In the genomic region with DNA sequence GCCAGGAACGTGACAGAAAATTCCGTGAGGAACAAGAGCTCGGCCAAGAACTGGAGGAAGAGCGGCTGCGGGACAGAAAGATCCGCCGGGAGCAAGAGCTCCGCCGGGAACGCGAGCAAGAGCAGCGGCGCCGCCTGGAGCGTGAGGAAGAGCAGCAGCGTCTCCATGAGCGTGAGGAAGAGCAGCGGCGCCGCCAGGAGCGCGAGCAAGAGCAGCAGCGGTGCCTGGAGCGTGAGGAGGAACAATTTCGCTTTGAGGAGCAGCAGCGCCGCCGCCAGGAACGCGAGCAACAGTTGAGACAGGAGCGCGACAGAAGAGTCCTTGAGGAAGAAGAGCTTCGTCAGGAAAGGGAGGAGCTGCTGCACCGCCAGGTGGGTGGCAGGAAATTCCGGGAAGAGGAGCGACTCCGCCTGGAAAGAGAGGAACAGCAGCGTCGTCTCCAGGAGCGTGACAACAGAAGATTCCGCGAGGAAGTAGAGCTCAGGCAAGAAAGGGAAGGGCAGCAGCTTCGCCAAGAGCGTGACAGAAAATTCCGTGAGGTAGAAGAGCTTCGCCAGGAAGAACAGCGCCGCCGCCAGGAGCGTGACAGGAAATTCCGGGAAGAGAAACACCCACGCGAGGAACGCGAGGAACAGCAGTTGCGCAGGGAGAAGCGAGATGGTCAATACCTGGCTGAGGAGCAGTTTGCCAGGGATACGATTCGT, we compare ENCODE assay signal across 8 mouse cellular contexts. TPM values are rescaled to one million over a fixed set of nuclear protein-coding genes. Genes with fewer than 3 reads are reported as not detected.
A peak's percentile ranks its signal among the peaks of the same experiment; 100 is the strongest.
DNase-seq lines count a peak whose midpoint lies in the region; ATAC-seq and TF ChIP-seq lines count a peak whose summit lies in the region.
"Had no signal": no experiment of that assay in that cellular context is flagged by ENCODE, and none has a peak within 500 bp of the region (broad histone marks: within the 10 kb centered on the region; RNA-seq: fewer than 3 reads in every experiment).

No protein-coding gene starts in this region.

- no peak overlapping the region; the same call in 1 of the 2 replicates for H3K27ac ChIP-seq in cortical plate, adult 2 months (ENCODE audit: insufficient read depth, low read length)
- H3K27ac ChIP-seq in intestine, postnatal 0 days (ENCODE audit: low read depth, low read length): peak overlapping the region; percentile 84
- H3K27ac ChIP-seq in small intestine, adult 2 months (ENCODE audit: insufficient read depth, low read depth, low read length): no peak overlapping the region

- H3K9ac ChIP-seq in intestine, postnatal 0 days (ENCODE audit: low read depth, low read length): peak overlapping the region; percentile 45

- WGBS in intestine, postnatal 0 days: under 1% methylated on average over 59 of the region's 59 CpGs
- under 1% methylated on average over 59 of the region's 59 CpGs for WGBS in small intestine, adult 2 months

- no peaks in the 10 kb centered on the region for H3K36me3 ChIP-seq in intestine, postnatal 0 days (ENCODE audit: control insufficient read depth, insufficient read depth)
- H3K36me3 ChIP-seq in small intestine, adult 2 months (ENCODE audit: control insufficient read depth, insufficient read depth, low read length): no peaks in the 10 kb centered on the region

- H3K4me1 ChIP-seq in cortical plate, adult 2 months (ENCODE audit: control insufficient read depth, insufficient read depth, low read length): peaks cover 2% of the 10 kb centered on the region; the same call in 1 of the 2 replicates
- H3K4me1 ChIP-seq in intestine, postnatal 0 days (replicated peaks; ENCODE audit: control insufficient read depth, insufficient read depth, low read length): peaks cover 7% of the 10 kb centered on the region
- H3K4me1 ChIP-seq in small intestine, adult 2 months (ENCODE audit: control insufficient read depth, insufficient read depth, insufficient read length, low read length): peaks cover 19% of the 10 kb centered on the region

- peak; percentile 50 for DNase-seq in adrenal gland, postnatal 14 days
- peak; percentile 16 for DNase-seq in gonadal fat pad, adult 2 months (ENCODE audit: low read depth)
- DNase-seq in left cerebral cortex, postnatal 36 days (ENCODE audit: low spot score in 2 of 2): peak; percentile 69

- H3K27me3 ChIP-seq in intestine, postnatal 0 days (replicated peaks; ENCODE audit: control insufficient read depth, insufficient read depth, low read length): peaks cover 19% of the 10 kb centered on the region; the same call in 1 of the 2 replicates
- peaks cover 39% of the 10 kb centered on the region for H3K27me3 ChIP-seq in small intestine, adult 2 months (ENCODE audit: control insufficient read depth, insufficient read depth, low read length)

- peak; percentile 74 for ATAC-seq in intestine, postnatal 0 days
- peak; percentile 47; the same call in 1 of the 2 replicates for ATAC-seq in megakaryocyte-erythroid progenitor cell, adult 5-6 weeks (replicated peaks; ENCODE audit: low FRiP score, low TSS enrichment, poor library complexity, severe bottlenecking)

- peak overlapping the region; percentile 92 for H3K4me2 ChIP-seq in intestine, postnatal 0 days (replicated peaks; ENCODE audit: low read depth)

- TF ChIP-seq CTCF in cortical plate, adult 2 months (IDR thresholded peaks at IDR 0.05; ENCODE audit: extremely low read depth, insufficient read depth, low read length): peak; percentile 11; the same call in 1 of the 2 replicates
- TF ChIP-seq CTCF in intestine, postnatal 0 days (IDR thresholded peaks at IDR 0.05; ENCODE audit: low read depth): peak; percentile 57
- TF ChIP-seq CTCF in small intestine, adult 2 months (IDR thresholded peaks at IDR 0.05; ENCODE audit: extremely low read depth, insufficient read length, insufficient replicate concordance, low read depth, low read length): peak; percentile 18; the same call in 1 of the 2 replicates

- peak; percentile 75 for TF ChIP-seq POLR2A in cortical plate, adult 2 months (IDR thresholded peaks at IDR 0.05; ENCODE audit: extremely low read depth, insufficient read depth, low read length)
- no peak for TF ChIP-seq POLR2A in small intestine, adult 2 months (IDR thresholded peaks at IDR 0.05; ENCODE audit: low read depth, low read length)

- peak overlapping the region; percentile 43 for H3K4me3 ChIP-seq in cortical plate, adult 2 months (ENCODE audit: insufficient read depth, low read length)
- peak overlapping the region; percentile 42 for H3K4me3 ChIP-seq in intestine, postnatal 0 days (ENCODE audit: low read depth, low read length)
- H3K4me3 ChIP-seq in small intestine, adult 2 months (ENCODE audit: low read depth, low read length): peak overlapping the region; percentile 64

- intact Hi-C loops in left cerebral cortex, postnatal 36 days (cut with DNase I): no loop called here

- no peaks in the 10 kb centered on the region for H3K9me3 ChIP-seq in intestine, postnatal 0 days (ENCODE audit: control insufficient read depth)

RNA-seq across cellular contexts. Expression of gene Tchh, which starts 5.2 kb away (rescaled TPM):
- total RNA-seq in adrenal gland, postnatal 14 days (2021): 0.34 and 0.37 TPM in 2 replicates
- 1.5 and 1.8 TPM in 2 replicates for polyA plus RNA-seq in cortical plate, adult 2 months (2012; rRNA removed)
- polyA plus RNA-seq in gonadal fat pad, adult 2 months (2012; rRNA removed): 0.50 and 2.1 TPM in 2 replicates
- polyA plus RNA-seq in intestine, postnatal 0 days (2015; fragmentation: Nextera tagmentation; extraction: Ambion mirVana): 2.5 and 3.7 TPM in 2 replicates
- 1 to 10 TPM; 2.0 to 2.3 TPM for total RNA-seq in left cerebral cortex, postnatal 36 days (2021)
- not detected in 2 replicates for total RNA-seq in megakaryocyte-erythroid progenitor cell, adult 5-6 weeks (2014; fragmentation: Nextera tagmentation)
- not detected in 2 replicates for total RNA-seq in megakaryocyte-erythroid progenitor cell, adult 5-6 weeks (2017)
- 0.04 TPM in 1 of 2 replicates, not detected in the other for polyA plus RNA-seq in small intestine, adult 2 months (2012; rRNA removed)
- total RNA-seq: hematopoietic stem cell, adult 5-6 weeks had no signal

RNA-seq across cellular contexts. Expression of gene Tchhl1, which starts 21.3 kb away (rescaled TPM):
- total RNA-seq in adrenal gland, postnatal 14 days (2021): 0.15 TPM in 1 of 2 replicates, not detected in the other
- polyA plus RNA-seq in cortical plate, adult 2 months (2012; rRNA removed): not detected in 2 replicates
- polyA plus RNA-seq in gonadal fat pad, adult 2 months (2012; rRNA removed): 0.11 and 0.32 TPM in 2 replicates
- 0.12 and 0.27 TPM in 2 replicates for polyA plus RNA-seq in intestine, postnatal 0 days (2015; fragmentation: Nextera tagmentation; extraction: Ambion mirVana)
- not detected for total RNA-seq in left cerebral cortex, postnatal 36 days (2021)
- not detected in 2 replicates for total RNA-seq in megakaryocyte-erythroid progenitor cell, adult 5-6 weeks (2014; fragmentation: Nextera tagmentation)
- total RNA-seq in megakaryocyte-erythroid progenitor cell, adult 5-6 weeks (2017): not detected in 2 replicates
- not detected in 2 replicates for polyA plus RNA-seq in small intestine, adult 2 months (2012; rRNA removed)
- total RNA-seq: hematopoietic stem cell, adult 5-6 weeks had no signal

RNA-seq across cellular contexts. Expression of gene Rptn, which starts 53.8 kb away (rescaled TPM):
- not detected in 2 replicates for total RNA-seq in adrenal gland, postnatal 14 days (2021)
- not detected in 2 replicates for polyA plus RNA-seq in cortical plate, adult 2 months (2012; rRNA removed)
- not detected in 2 replicates for polyA plus RNA-seq in gonadal fat pad, adult 2 months (2012; rRNA removed)
- polyA plus RNA-seq in intestine, postnatal 0 days (2015; fragmentation: Nextera tagmentation; extraction: Ambion mirVana): not detected in 2 replicates
- not detected for total RNA-seq in left cerebral cortex, postnatal 36 days (2021)
- total RNA-seq in megakaryocyte-erythroid progenitor cell, adult 5-6 weeks (2014; fragmentation: Nextera tagmentation): not detected in 2 replicates
- total RNA-seq in megakaryocyte-erythroid progenitor cell, adult 5-6 weeks (2017): not detected in 2 replicates
- not detected in 2 replicates for polyA plus RNA-seq in small intestine, adult 2 months (2012; rRNA removed)
- total RNA-seq: hematopoietic stem cell, adult 5-6 weeks had no signal

Comparison
In these comparisons a context has a peak if more than half of its experiments do, and no peak if none do; other contexts are left out.
1. DNase-seq: peak in every context shown above with its lines; median percentile 69 in left cerebral cortex, postnatal 36 days; 50 in adrenal gland, postnatal 14 days; 16 in gonadal fat pad, adult 2 months.